Mouse (Mus musculus) neural tube, embryonic 14.5 days (tissue): Measurements from ENCODE around the gene Btbd8. TPM values are rescaled to one million over a fixed set of nuclear protein-coding genes. Genes with fewer than 3 reads are reported as not detected.

Source experiments
- ATAC-seq: fragments of 200-750 bp; cut with Nextera tagmentation; 2 replicates; pipeline ENCODE4 v1.8.0; 2017; ENCODE audit warnings: low read depth, mild to moderate bottlenecking, moderate TSS enrichment, moderate library complexity
- H3K27ac ChIP-seq: fragments of 300-500 bp; sonication (generic); 2 replicates; pipeline ENCODE4 v1.5.1; 2014; ENCODE audit warnings: low read depth, mild to moderate bottlenecking, control low read depth, low read length, moderate library complexity, mixed read lengths
- H3K27me3 ChIP-seq: fragments of 300-500 bp; sonication (generic); 2 replicates; pipeline ENCODE4 v1.6.1; 2014; ENCODE audit warnings: low read length; ENCODE audit not compliant: control insufficient read depth, insufficient read depth
- H3K36me3 ChIP-seq: fragments of 300-500 bp; sonication (generic); 2 replicates; pipeline ENCODE4 v1.6.1; 2014; ENCODE audit warnings: low read length, mixed read lengths; ENCODE audit not compliant: control insufficient read depth, insufficient read depth
- H3K4me1 ChIP-seq: fragments of 300-500 bp; sonication (generic); 2 replicates; pipeline ENCODE4 v1.6.1; 2014; ENCODE audit warnings: low read length; ENCODE audit not compliant: control insufficient read depth, insufficient read depth
- H3K4me2 ChIP-seq: fragments of 300-500 bp; sonication (generic); 2 replicates; pipeline ENCODE4 v1.6.1; 2014; ENCODE audit warnings: mild to moderate bottlenecking, low read depth, low read length, control low read depth
- H3K4me3 ChIP-seq: fragments of 300-500 bp; sonication (generic); 2 replicates; pipeline ENCODE4 v1.5.1; 2014; ENCODE audit warnings: low read depth, low read length, control low read depth, mixed read lengths
- H3K9ac ChIP-seq: fragments of 300-500 bp; sonication (generic); replicated peaks from 2 replicates; pipeline ENCODE4 v1.6.1; 2014; ENCODE audit warnings: low read depth, mild to moderate bottlenecking, control low read depth, low read length, mixed read lengths
- H3K9me3 ChIP-seq: fragments of 300-500 bp; sonication (generic); 2 replicates; pipeline ENCODE4 v1.6.1; 2016; ENCODE audit warnings: low read length; ENCODE audit not compliant: control insufficient read depth
- WGBS: fragments of 180-500 bp; shearing (Covaris S2); extraction: QIAGEN DNeasy Blood & Tissue Kit; methylation state at CpG from one replicate; pipeline ENCODE4 v1.1.7; 2014; 5-methylcytosine and 5-hydroxymethylcytosine counted together
- polyA plus RNA-seq: library from polyadenylated mRNA; unstranded; fragments of >200 nt; fragmentation: Nextera tagmentation; extraction: Ambion mirVana; gene quantifications from 2 replicates; pipeline ENCODE4 v1.2.1, GENCODE M21; 2014

Btbd8 gene
- polyA plus RNA-seq, 1 experiment from 2014 or later: 21.2 TPM

DNA sequence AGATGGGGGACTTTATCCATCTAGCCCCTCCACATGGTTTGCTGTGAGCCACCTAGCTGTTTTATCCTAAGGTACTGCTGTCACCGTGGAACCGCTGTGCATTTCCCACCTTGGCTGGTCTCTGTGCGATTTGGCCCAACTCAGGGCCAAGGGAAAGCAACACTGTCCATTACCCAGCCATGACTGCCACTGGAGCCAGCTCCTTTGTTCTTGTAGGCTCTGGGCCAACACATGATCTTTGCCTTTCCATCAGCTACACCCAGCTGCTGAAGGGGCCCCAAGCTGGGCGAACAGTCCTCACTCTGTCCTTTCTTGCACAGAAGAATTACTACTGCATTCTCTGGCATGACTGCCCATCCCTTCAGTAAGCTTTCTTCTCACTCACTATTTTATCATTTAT is 80.8 kb downstream of the Btbd8 start:
- Histone ChIP-seq H3K4me1 (no peaks in the 10 kb centered on the region), H3K9me3 (no peaks in the 10 kb centered on the region), H3K36me3 (no peaks in the 10 kb centered on the region), H3K4me3 (no peak overlapping the region), H3K9ac (no peak overlapping the region), H3K27ac (no peak overlapping the region), H3K27me3 (no peaks in the 10 kb centered on the region), H3K4me2 (no peak overlapping the region)
- 84% methylated on average over 4 of the region's 4 CpGs for WGBS
- ATAC-seq: no peak

DNA sequence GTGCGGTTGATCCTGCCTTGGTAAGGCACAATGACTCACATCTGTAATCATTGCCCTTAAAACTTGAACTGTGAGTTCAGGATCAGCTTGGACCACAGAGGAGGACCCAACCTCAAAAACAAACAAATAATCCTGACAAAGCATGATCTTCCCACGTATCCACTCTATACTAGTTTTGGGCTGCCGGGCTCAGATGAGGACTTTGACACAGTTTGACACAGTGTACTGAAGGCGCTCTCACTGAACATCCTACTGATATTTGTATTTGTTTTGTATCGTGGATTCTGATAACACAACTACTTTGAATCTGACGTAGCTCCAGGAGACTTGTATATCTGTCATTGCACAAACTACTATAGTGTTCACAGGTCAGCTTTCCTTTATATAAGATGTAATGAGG is 83.6 kb downstream of the Btbd8 start:
- Histone ChIP-seq H3K9ac (no peak overlapping the region), H3K27me3 (no peaks in the 10 kb centered on the region), H3K27ac (no peak overlapping the region), H3K4me3 (no peak overlapping the region), H3K36me3 (no peaks in the 10 kb centered on the region), H3K4me1 (no peaks in the 10 kb centered on the region), H3K4me2 (no peak overlapping the region), H3K9me3 (no peaks in the 10 kb centered on the region)
- ATAC-seq: no peak
- 92% methylated on average over 6 of the region's 6 CpGs for WGBS

DNA sequence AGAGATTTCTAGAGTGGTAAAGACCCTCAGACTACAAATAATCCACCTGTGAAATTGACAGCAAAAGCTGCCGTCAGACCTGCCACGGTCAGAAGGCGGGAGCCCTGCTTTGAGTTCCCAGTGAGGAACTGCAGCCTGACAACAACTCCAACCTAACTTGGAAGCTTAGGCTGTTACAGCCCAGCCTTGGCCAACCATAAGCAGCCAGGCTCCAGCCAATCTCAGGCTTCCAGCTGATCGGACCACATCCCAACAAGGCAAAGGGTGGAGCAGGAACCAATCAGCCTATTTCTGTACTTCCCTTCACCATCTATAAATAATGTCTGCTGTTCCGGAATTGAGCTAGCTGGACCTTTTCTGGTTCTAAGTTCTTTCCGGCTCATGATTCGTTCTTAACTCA is 84.1 kb downstream of the Btbd8 start:
- Histone ChIP-seq H3K4me2 (no peak overlapping the region), H3K9ac (no peak overlapping the region), H3K27ac (no peak overlapping the region), H3K27me3 (no peaks in the 10 kb centered on the region), H3K4me1 (no peaks in the 10 kb centered on the region), H3K9me3 (no peaks in the 10 kb centered on the region), H3K36me3 (no peaks in the 10 kb centered on the region), H3K4me3 (no peak overlapping the region)
- no peak for ATAC-seq
- whole genome bisulfite sequencing: 86% methylated on average over 7 of the region's 7 CpGs

DNA sequence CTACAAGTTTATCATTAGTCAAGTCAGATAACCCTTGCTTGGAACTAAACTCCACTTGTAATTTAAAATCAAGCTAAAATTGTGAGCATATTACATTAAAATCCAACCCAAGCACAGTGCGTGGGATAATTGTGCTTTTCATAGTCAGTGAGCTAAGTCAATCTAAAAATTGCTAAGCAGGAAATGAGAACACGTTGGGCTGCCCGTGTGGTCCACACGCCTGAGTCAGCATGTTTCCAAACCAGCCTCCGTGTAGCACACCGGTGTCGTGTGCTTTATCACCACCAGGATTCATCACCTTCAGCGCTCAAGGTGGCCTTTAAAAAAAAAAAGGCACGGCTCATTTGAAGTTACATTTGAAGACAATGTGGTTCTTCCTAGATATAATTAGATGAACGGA is 86.5 kb downstream of the Btbd8 start:
- Histone ChIP-seq H3K4me1 (no peaks in the 10 kb centered on the region), H3K27me3 (no peaks in the 10 kb centered on the region), H3K4me3 (no peak overlapping the region), H3K9me3 (no peaks in the 10 kb centered on the region), H3K4me2 (no peak overlapping the region), H3K27ac (no peak overlapping the region), H3K9ac (no peak overlapping the region), H3K36me3 (no peaks in the 10 kb centered on the region)
- whole genome bisulfite sequencing: 83% methylated on average over 10 of the region's 10 CpGs
- no peak for ATAC-seq

DNA sequence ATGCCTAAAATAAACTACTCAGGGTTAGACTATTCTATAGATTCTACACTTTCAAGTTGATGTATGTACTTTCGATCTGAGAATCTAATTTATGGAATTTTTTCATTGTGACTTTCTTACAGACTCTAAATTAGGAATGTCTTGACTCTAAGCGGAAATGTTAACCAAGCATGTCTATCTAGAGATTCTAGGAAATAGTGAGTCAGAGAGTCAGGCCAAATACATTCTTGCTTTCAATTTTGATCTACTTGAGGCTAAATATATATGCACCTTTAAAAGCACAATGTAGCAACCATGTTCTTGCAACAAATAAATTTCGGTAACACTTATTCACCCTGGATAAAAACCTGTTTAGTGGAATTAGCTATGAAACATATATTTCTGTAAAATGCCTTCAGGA is 91.1 kb downstream of the Btbd8 start:
- Histone ChIP-seq H3K9ac (no peak overlapping the region), H3K27ac (no peak overlapping the region), H3K4me1 (no peaks in the 10 kb centered on the region), H3K9me3 (no peaks in the 10 kb centered on the region), H3K27me3 (no peaks in the 10 kb centered on the region), H3K36me3 (no peaks in the 10 kb centered on the region), H3K4me2 (no peak overlapping the region), H3K4me3 (no peak overlapping the region)
- ATAC-seq: no peak
- WGBS: 92% methylated on average over 3 of the region's 3 CpGs

DNA sequence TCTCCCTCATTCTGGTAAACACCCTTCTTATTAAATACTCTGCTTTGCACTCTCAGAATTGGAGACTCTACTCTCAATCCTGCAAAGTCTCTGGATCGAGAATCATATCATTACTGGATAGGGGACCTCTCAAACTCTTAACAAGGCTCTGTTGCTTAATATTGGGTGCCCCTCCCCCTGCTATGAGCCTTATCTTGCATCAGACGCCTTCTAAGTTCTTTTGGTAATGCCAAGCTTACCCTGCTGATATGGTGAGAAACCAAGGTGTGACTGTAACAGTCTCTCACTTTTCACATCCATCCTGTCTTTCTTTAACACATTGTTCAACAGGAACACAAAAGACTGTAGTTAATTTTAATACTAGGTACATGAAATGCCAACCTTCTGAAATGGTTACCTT is 95.8 kb downstream of the Btbd8 start:
- Histone ChIP-seq H3K4me3 (no peak overlapping the region), H3K9ac (no peak overlapping the region), H3K4me2 (no peak overlapping the region), H3K27ac (no peak overlapping the region), H3K4me1 (no peaks in the 10 kb centered on the region), H3K9me3 (no peaks in the 10 kb centered on the region), H3K36me3 (no peaks in the 10 kb centered on the region), H3K27me3 (no peaks in the 10 kb centered on the region)
- WGBS: 77% methylated on average over 2 of the region's 2 CpGs
- no peak for ATAC-seq

DNA sequence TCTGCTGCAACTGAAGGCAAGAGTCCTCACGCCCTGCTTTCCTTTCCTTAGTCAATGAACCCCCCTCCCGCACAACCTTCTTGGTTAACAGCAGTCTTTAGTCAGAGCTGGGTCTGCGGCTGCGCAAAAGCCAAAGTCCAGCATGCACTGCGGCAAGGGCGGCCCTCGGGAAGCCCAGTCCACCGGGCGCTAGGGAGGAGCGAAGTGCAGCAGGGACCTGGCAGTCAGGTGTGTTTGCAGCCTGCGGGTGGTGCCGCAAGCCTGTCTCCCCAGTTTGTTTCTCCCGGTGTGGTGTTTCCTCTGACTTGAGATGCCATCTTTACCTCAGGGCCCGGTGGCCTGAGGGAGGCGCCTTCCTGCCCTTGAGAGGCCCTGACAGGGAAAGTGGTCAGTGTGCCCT is 96.8 kb downstream of the Btbd8 start, which contains the start of gene 1700028K03Rik:
TSS of gene 1700028K03Rik (plus strand) at position 129 of the 400 bp plus-strand sequence.
- H3K27ac ChIP-seq: no peak within 1 kb of the TSS
- ATAC-seq: no peak
- H3K27me3 ChIP-seq: no peaks in the 10 kb centered on the region
- H3K4me2 ChIP-seq: no peak within 1 kb of the TSS
- WGBS: 80% methylated on average over 15 of the region's 15 CpGs
- H3K9ac ChIP-seq: no peak within 1 kb of the TSS
- H3K9me3 ChIP-seq: no peaks in the 10 kb centered on the region
- H3K36me3 ChIP-seq: no peaks in the 10 kb centered on the region
- no peaks in the 10 kb centered on the region for H3K4me1 ChIP-seq
- H3K4me3 ChIP-seq: no peak within 1 kb of the TSS

DNA sequence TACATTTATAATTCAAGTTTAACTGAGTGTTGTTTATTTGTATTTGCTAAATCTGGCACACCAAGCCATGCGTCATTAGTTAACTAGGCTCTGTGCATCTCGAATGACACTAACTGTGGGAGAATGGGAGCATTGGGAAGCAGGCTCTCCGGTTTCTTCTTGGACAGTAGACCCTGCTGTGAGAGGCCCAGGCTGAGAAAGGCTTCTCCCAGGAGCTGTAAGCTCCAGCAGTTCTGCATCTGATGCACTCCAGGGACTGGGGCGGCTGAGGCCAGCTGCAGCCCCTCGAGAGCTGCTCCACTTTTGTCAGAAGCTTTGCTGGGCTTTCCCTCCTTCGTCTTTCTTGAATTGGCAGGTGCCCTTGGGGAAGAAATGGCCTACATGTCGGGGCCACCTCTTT is 103.9 kb downstream of the Btbd8 start:
- Histone ChIP-seq H3K4me3 (no peak overlapping the region), H3K27me3 (no peaks in the 10 kb centered on the region), H3K9me3 (no peaks in the 10 kb centered on the region), H3K36me3 (no peaks in the 10 kb centered on the region), H3K9ac (no peak overlapping the region), H3K27ac (no peak overlapping the region), H3K4me1 (no peaks in the 10 kb centered on the region), H3K4me2 (no peak overlapping the region)
- WGBS: 34% methylated on average over 7 of the region's 7 CpGs
- no peak for ATAC-seq

DNA sequence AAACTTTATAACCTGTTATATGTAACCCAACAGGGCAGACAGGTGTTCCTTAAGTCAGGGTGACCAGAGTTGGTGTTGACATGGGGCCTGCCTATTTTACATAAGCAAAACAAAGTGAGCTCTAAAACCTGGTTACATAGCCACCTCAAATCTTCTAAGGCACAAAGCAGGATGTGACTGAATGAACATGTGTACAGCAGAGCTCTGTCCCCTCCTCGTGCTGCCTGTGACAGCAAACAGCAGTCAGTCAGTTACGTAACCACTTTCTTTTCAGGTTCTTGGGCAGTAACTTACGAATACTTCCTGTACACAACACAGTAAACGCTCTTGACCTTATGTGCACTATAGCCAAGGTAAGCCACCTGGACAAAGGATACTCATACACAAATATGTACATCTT is 108.1 kb downstream of the Btbd8 start:
- Histone ChIP-seq H3K27me3 (no peaks in the 10 kb centered on the region), H3K4me1 (no peaks in the 10 kb centered on the region), H3K27ac (no peak overlapping the region), H3K4me3 (no peak overlapping the region), H3K9ac (no peak overlapping the region), H3K36me3 (no peaks in the 10 kb centered on the region), H3K4me2 (no peak overlapping the region), H3K9me3 (no peaks in the 10 kb centered on the region)
- no peak for ATAC-seq
- WGBS: 87% methylated on average over 4 of the region's 4 CpGs

DNA sequence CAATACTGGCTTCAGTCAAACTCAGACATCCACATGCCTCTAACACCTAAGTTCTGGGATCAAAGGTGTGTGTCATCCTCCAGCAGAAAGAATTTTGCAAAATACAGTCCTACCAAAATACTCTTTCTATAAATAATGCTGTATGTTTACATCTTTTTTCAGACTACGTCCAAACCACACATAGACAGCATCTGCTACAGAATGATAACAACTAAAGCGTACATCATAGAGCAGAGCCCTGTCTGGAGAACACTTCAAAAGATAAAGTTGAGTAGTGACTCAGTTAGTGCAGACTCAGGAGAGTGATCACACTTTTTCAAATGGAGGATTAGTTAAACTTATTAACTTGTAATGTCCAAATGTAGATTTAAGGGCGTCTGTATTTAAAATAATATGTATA is 110.2 kb downstream of the Btbd8 start:
- WGBS: 92% methylated on average over 3 of the region's 3 CpGs
- Histone ChIP-seq H3K9me3 (no peaks in the 10 kb centered on the region), H3K27ac (no peak overlapping the region), H3K4me1 (no peaks in the 10 kb centered on the region), H3K27me3 (no peaks in the 10 kb centered on the region), H3K4me3 (no peak overlapping the region), H3K9ac (no peak overlapping the region), H3K4me2 (no peak overlapping the region), H3K36me3 (no peaks in the 10 kb centered on the region)
- ATAC-seq: no peak
